Mouse (Mus musculus): Measurements from ENCODE around the gene Armh3. TPM values are rescaled to one million over a fixed set of nuclear protein-coding genes. Genes with fewer than 3 reads are reported as not detected.

Gene Armh3
- polyA plus RNA-seq, 1 experiment, result 10.3 TPM

DNA sequence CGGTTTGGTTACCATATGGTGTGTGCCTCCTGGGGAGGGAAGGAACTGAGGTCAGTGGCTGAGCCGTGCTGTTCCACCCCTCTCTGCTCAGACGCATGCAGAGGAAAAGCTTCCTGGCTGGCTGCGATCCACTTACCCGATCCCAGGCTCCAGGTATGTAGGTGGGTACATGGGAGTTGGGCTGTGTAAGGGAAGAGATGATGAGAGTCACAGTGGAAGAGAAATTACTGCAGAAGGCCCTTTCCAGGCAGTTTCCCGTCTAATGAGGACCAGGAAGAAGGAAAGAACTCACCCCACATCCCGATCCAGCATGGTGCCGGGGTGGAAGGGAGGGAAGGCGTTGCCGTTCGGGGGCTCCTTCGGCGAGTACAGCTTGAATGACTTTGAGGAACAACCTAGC lies 37.7 kb upstream of the Armh3 start:
- 83% methylated on average over 13 of the region's 13 CpGs for WGBS
- no peak for DNase-seq (ENCODE audit: low read depth, low spot score)

DNA sequence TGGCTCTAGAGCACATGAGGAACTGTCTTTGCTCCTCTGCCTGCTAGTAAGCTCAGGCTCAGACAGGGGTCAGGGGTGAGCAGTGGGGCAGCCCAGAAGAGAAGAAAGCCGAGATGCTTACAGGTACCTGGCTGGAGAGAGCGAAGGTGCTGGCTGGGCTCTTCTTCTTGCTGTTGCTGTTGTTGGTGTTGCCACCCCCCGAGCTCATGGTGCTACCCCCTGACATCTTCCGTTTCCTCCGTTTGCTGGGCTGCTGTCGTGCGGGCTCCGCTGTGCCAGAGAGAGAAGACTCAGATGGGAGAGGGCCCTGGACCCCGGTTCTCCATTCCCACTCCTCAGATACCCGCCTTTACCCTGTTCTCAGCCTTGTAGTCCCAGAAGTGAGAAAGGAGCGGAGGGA lies 35.6 kb upstream of the Armh3 start:
- no peak for DNase-seq (ENCODE audit: low read depth, low spot score)
- 96% methylated on average over 11 of the region's 11 CpGs for WGBS

DNA sequence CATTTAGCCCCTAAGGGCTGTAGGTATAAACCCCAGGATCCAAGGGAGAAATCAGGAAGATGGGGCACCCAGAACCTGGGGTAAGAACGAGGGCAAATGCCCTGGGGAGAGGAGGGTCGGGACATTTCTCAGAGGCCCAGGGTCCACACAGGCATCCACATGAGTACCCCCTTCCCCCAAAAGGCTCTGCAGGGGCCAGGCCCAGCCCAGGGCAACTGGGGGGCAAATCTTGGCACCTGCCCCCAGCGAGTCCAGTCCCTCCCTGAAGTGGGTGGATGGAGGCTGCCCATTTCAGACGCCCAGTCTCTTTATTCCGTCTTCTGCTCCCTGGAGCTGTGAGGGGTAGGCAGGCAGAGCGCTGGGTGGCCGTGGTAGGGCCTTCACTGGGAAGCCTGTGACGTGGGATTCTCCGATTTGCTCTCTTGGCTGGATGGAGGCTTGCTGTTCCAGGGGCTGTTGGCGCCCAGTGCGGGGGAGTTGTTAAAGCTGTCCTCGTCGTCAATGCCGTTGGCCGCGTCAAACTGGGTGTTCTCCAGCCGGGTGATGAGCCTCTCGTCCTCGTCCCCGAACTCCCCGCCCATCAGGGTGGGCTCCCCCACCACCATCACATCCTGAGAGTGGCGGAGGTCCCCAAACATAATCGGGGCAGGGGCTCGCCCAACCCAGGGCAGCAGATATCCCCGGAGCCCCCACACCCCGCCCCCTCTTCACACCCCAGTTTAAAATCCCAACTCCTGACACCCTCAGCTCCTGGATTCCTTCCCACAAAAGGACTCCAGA lies 34.6 kb upstream of the Armh3 start:
- WGBS, result 91% methylated on average over 26 of the region's 26 CpGs
- DNase-seq (ENCODE audit: low read depth, low spot score), result no peak

DNA sequence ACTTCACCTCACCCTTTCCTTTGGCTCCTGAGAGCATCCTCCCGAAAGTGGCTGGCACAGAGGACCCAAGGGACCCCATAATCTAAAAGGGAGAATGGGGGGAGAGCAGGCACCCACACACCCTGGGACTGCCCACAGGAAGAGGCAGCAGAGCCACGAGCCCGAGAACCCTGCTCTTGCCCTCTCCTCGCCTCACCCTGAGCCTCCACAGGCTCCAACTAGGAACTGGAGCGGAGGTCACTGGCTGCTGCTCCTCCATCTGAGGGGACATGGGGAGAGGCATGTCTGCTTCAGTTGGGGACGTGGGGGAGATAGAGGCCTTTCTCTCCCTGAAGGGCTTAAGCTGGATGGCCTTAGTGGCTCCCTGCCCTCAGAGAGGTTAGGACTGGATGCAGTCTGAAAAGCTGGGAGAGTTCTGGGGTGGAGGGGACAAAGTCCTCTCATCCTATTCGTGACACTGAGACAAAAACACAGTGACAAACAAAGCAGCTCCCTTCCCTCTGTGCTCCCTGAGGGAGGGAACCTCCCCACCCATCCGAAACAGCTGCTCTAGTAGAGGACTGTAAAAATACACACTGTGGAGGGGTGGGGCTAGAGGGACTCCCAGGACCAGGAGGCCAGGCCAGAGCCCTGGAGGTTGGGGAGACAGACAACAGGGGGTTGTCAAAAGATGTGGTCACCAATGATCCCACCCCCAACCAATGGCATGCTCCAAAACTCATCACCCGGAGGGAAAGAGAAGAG lies 33.6 kb upstream of the Armh3 start:
- no peak for DNase-seq (ENCODE audit: low read depth, low spot score)
- WGBS, result 34% methylated on average over 9 of the region's 9 CpGs

DNA sequence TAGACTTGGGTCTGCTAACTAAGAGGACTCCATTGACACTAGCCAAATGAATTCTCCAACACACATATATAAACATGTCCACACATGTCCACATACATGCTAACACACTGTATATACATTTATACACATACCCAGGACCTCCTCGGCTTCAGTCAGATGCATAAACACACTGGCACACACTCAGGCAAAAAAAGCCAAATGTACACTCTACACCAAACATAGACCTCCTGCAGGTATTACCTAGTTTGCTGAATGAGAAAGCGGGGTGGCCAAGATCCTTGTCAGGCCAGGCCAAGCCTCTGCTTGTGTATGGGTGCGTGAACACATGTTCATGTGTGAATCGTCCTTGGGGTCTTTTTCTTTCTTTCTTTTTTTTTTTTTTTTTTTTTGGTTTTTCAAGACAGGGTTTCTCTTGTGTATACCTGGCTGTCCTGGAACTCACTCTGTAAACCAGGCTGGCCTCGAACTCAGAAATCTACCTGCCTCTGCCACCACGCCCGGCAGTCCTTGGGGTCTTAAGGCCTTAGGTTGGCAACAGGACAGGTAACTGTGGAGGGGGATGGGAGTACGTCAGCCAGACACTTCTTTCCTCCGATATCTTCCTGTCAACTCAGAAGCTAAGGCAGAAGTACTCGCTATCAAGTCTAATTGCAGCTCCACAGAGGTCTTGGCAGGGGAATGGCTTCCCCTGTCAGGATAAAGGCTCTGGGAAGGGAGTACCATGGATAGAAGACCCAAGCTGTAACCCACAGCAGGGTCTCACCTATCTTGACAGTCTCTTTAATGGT lies 32.1 kb upstream of the Armh3 start:
- no peak for DNase-seq (ENCODE audit: low read depth, low spot score)
- WGBS, result 93% methylated on average over 10 of the region's 10 CpGs

DNA sequence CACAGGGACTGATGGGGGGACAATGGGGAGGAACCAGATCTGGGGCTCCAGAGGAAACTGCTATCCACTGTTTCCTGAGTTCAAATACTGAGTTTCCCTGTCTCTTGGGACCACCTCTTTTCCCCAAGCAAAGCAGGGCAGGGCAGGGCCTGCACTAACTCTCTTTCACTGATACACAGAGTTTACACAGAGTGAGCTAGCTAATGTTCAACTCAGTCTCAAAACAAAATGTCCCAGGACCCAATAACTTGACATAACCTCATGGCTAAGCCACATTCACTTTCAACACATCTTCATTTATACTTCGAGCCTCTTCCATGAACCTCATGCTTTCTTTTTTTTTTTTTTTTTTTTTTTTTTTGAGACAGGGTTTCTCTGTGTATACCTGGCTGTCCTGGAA lies 31.4 kb upstream of the Armh3 start:
- 44% methylated on average over 1 of the region's 1 CpGs for WGBS
- DNase-seq (ENCODE audit: low read depth, low spot score), result no peak

DNA sequence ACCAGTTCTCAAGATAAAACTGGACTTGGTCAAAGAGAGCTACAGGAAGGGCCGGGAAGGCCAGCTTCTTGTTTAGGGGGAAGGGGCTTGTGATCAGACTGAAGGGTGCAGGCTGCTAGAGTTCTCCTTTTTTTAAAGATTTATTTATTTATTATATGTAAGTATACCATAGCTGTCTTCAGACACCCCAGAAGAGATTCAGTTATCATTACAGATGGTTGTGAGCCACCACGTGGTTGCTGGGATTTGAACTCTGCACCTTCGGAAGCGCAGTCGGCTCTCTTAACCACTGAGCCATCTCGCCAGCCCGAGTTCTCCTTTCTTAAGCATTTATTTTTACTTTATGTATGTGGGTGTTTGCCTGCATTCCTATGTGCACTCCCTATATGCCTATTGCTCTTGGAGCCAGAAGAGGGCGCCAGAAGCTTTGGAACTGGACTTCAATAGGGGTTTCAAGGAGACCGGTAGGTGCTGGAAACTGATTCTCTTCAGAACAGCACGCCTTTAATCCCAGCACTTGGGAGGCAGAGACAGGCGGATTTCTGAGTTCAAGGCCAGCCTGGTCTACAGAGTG lies 30.5 kb upstream of the Armh3 start:
- 79% methylated on average over 11 of the region's 11 CpGs for WGBS
- no peak for DNase-seq (ENCODE audit: low read depth, low spot score)

DNA sequence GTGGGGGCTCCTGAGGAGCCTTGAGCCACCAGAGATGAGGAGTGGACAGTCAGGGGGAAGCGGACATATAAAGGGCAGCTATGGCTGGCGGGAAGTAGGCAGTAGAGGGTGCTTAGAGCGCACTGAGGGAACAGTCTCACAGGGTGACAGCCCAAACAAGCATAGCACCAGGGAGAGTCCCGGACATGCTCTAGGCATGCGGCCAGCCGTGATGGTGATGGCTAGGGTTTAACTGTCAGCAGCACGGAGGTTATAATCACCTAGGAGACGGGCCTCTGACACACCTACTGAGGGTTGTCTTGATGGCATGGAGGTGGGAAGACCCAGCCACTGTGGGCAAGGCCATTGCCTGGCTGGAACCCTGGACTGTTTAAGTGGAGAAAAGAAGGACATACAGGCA lies 28.3 kb upstream of the Armh3 start:
- 18% methylated on average over 8 of the region's 8 CpGs for WGBS
- DNase-seq (ENCODE audit: low read depth, low spot score), result no peak

DNA sequence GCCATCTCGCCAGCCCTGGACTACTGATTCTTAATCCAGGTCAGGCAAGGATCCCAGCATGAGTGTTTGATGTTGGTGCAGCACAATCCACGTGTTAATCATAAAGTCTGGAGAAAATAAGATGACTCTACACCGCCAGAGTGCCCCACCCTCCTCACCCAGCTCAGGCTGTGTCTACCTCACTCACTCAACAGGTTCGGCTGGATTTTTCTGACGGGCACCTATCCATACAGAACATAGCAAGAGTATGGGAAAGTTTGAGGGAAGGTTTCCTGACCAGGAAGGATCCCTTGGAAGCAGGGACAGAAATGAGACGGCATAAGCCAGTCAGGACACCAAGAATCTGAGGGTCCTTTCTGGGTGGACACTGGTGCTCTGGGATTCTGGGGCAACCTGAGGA lies 26.7 kb upstream of the Armh3 start:
- 27% methylated on average over 6 of the region's 6 CpGs for WGBS
- peak; percentile 90 for DNase-seq (ENCODE audit: low read depth, low spot score)

DNA sequence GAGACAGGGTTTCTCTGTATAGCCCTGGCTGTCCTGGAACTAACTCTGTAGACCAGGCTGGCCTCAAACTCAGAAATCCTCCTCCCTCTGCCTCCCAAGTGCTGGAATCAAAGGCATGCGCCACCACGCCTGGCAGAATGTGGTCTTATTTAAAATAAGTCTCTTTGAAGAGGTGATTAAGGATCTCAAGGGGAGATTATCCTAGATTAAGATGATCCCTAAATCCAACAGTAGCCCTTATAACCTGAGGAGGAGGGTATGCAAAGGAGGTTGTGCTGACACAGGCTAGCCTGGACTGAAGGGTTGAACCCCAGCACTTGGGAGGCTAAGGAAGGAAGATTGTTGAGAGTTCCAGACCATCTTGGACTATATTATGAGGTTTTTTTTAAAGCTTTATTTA lies 17.7 kb upstream of the Armh3 start:
- DNase-seq (ENCODE audit: low read depth, low spot score), result no peak
- 83% methylated on average over 2 of the region's 2 CpGs for WGBS

DNA sequence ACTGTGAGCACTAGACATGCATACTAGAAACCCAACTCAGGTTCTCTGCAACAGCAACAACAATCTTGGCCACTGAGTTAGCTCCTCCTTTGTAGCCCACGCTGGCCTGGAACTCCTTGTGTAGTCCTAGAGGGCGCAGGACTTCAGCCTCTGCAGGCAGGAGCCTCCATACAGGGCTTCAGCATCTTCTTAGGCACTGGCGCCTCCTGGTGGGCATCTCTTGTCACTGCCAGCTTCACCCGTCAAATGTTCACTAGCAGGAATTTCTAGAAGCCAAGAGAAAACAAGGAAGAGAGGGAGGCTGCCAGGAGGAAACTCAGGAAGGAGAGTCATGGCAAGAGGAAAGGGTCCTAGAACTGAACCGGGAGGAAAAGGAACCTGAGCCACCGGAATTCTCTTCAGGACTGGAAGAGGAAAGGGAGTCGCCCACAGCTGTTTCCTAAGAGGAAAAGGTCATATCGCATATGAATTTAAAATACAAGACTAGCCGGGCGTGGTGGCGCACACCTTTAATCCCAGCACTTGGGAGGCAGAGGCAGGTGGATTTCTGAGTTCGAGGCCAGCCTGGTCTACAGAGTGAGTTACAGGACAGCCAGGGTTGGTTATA lies 16.4 kb upstream of the Armh3 start:
- 27% methylated on average over 12 of the region's 12 CpGs for WGBS

DNA sequence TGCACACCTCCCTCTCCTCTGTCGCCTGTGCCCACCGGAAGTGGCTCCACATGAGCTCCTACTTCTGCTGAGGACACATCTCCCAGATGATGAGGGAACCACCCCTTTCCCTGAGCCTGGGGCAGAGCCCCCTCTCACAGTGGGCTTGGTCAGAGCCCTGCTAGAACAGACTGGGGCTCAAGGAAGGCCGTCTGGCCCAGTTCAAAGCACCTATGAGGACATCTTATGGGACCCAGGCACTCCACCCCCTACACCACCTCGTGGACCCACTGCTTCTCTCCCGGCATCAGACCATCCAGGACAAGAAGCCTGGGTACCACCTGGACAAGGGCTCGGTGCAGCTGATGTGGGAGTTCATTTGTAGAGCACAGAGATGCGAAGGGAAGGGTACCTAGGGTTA lies 7.4 kb upstream of the Armh3 start:
- whole genome bisulfite sequencing, result 84% methylated on average over 7 of the region's 7 CpGs
- DNase-seq (ENCODE audit: low read depth, low spot score), result no peak

More for the DNA sequence above, 16.4 kb upstream of the Armh3 start:
- DNase-seq (ENCODE audit: low read depth, low spot score), result peak; percentile 92

DNA sequence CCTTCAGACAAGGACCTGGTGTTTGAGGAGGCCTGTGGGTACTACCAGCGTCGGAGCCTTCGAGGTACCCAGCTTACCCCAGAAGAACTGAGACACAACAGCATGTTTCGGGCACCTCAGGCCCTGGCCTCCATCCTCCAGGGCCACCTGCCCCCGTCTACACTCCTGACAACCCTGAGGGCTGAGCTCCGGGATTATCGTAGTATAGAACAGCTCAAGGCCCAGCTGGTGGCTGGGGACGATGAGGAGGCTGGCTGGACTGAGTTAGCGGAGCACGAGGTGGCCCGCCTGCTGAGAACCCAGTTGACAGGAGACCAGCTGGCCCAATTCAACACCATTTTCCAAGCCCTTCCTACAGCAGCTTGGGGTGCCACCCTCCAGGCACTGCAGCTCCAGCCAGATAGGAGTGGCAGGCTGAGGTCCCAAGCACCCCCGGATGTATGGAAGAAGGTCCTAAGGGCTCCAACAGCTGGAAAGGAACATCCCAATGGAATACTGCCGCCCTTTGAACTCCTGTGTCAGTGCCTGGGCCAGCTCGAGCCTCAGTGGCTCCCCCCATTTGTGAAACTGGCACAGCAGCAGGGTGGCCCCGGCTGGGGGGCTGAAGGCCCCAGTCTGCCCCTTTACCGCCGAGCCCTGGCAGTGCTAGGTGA lies 6.7 kb upstream of the Armh3 start:
- WGBS, result 92% methylated on average over 17 of the region's 17 CpGs
- no peak for DNase-seq (ENCODE audit: low read depth, low spot score)

DNA sequence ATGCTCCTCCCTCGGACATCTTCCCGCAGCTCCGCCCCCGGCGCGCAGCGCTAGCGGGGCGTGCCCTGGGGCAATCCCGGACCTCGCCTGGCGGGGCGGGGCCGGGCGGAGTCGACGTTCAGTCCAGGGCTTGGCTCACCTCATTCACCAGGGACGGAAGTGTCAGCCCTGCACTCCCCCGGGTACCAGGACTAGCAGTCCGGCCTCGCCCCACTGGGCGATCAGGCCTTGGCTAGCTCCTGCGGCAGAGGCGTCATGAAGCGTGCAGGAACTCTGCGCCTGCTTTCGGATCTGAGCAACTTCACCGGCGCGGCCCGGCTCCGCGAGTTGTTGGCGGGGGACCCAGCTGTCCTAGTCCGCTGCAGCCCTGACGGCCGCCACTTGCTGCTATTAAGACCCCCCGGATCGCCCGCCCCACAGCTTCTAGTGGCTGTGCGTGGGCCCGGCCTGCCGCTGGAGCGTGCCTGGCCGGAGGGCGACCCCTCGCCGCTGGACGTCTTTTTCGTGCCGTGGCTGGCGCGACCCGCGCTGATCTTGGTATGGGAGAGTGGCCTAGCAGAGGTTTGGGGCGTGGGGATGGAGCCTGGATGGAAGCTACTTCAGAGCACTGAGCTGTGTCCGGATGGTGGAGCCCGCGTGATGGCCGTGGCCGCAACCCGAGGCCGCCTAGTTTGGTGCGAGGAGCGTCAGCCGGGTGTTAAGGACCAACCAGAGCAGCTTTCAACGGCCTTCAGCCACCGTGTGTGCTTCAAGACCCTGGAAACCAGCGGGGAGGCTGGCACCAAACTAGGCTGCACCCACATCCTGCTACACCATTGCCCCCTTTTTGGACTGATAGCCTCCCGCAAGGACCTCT lies 5.3 kb upstream of the Armh3 start, which contains the start of gene Hps6:
TSS of gene Hps6 (plus strand) at position 138 of the 856 bp plus-strand sequence.
- peak; percentile 70 for DNase-seq (ENCODE audit: low read depth, low spot score)
- WGBS, result 1% methylated on average over 68 of the region's 70 CpGs

DNA sequence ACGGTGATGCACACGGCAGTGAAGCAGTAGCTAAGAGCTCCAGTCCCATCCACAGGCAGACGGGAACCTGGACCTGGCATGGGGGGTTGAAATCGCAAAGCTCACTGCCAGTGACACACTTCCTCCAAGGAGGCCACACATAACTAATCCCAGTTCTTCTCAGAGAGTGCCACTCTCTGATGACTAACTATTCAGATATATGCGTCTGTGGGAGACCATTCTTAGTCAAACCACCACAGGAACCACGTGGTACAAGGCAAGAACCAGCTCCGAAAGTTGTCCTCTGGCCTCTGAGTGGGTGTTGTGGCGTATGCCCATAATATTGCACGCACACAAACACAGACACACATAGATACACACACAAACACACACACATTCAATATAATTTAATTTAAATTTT lies 4.0 kb upstream of the Armh3 start:
- DNase-seq (ENCODE audit: low read depth, low spot score), result no peak
- WGBS, result 73% methylated on average over 9 of the region's 9 CpGs

DNA sequence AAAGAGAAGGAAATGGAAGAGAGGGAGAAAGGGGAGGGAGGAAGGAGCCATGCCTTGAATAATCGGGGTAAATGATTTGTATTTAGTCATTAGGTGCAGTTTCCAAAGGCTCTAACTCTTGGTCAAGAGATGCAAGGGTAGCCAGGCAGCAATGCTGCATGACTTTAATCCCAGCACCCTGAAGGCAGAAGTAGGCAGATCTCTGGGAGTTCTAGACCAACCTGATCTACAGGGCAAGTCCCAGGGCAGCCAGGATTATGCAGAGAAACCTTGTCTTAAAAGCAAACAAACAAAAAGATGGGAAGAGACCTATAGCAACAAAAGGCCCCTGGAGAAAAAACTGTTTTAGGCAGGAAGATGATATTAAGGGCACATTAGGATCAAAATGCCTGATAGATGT lies 1.1 kb upstream of the Armh3 start:
- WGBS, result 83% methylated on average over 1 of the region's 1 CpGs

DNA sequence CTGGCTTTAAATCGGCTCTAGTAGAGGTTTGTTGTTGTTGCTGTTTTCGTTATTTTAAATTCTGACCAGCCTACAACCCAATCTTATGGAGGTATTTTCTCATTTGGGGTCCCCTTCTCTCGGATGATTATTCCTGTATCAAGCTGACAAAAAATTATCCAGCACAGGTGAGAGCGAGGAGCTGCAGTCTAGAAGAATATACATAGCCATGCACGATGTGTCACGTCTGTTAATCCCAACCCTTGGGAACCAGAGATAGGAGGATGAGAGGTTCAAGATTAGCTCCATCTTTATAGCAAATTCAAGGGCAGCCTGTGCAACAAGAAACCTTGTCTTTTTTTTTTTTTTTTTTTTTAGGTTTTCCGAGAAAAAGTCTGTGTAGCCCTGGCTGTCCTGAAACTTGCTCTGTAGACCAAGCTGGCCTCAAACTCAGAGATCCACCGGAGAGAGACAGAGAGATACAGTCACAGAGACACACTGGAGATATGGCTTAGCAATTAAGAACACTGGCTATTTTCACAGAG lies 468 bp upstream of the Armh3 start:
- DNase-seq (ENCODE audit: low read depth, low spot score), result no peak
- 5% methylated on average over 8 of the region's 8 CpGs for WGBS

More for the DNA sequence above, 1.1 kb upstream of the Armh3 start:
- no peak for DNase-seq (ENCODE audit: low read depth, low spot score)

DNA sequence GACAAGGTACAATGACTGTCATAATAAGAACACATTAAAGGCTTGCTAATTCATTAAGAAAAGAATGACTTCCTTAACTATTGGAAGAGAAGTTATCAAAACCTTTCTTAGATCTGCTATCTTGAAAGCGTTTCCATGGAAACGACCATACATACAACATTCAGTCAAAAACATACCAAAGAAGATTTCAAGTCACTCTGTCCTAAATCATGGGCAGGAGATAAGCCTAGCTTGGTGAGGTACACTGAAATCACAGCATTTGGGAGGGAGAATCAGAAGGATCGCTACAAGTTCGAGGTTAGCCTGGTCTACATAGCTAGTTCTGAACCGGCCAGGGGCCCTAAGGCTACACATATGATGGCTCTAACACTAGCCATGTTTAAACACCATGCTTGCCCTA lies 923 bp downstream of the Armh3 start:
- no peak for DNase-seq (ENCODE audit: low read depth, low spot score)
- 41% methylated on average over 5 of the region's 5 CpGs for WGBS

Data from large intestine, adult 2 months (tissue).